Mouse (Mus musculus): ENCODE data around the gene Nuak2.

The Nuak2 gene

DNA sequence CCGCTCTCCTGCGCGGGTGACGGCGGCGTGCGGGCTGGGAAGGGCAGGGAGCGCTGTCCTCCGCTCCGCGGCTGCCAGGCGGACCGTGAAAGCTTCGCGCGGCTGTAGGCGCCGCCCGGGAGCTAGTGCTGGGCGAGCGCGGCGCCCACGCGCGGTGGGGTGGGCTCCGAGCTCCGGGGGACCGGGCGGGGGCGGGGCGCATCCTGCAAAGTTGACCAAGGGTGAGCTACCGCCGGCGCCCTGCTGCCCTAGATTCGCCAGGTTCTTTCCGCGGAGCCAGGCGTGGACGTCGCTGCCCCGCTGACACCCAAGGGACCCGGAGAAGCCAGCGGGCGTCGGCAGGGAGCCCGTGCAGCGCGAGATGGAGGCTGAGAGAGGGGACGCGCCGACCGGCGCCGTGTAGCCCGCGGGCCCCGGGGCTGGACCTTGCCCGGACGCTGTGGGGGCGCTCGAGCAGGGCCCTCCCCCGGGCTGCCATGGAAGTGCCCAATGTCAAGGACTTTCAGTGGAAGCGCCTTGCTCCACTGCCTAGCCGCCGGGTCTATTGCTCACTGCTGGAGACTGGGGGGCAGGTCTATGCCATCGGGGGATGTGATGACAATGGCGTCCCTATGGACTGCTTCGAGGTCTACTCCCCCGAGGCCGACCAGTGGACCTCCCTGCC lies 17.0 kb upstream of the Nuak2 start:
- DNase-seq (ENCODE audit: low spot score) = no peak

- DNase-seq (ENCODE audit: low spot score) = no peak
Measured at GRCm38 (mm10) chr1:132299744-132300143, 16.2 kb upstream of the Nuak2 start.

DNA sequence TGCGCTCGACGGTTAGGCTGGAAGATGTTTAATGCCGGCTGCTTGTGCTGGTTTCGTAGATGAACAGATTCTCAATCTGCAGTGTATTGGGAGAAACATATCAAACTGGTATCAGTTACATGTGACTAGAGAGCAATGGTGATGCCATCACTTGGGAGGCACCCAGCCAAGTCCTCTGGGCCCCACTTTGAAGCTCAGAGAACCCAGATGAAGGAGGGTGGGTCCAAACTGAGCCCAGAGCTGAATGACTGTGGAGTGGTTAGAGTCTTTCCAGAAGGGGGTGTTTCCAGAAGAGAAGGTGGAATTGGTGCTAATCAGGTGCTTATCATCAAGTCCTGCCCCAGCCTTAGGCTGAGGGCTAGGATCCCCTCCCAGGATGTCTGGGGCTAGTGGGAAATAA lies 14.7 kb upstream of the Nuak2 start:
- no peak for DNase-seq (ENCODE audit: low spot score)

GRCm38 (mm10) chr1:132302341-132302866 lies 13.5 kb upstream of the Nuak2 start:
- DNase-seq (ENCODE audit: low spot score) = no peak

- DNase-seq (ENCODE audit: low spot score) = no peak
Measured at GRCm38 (mm10) chr1:132304618-132305214, 11.2 kb upstream of the Nuak2 start.

- no peak for DNase-seq (ENCODE audit: low spot score)
Measured at GRCm38 (mm10) chr1:132306160-132306559, 9.8 kb upstream of the Nuak2 start.

DNA sequence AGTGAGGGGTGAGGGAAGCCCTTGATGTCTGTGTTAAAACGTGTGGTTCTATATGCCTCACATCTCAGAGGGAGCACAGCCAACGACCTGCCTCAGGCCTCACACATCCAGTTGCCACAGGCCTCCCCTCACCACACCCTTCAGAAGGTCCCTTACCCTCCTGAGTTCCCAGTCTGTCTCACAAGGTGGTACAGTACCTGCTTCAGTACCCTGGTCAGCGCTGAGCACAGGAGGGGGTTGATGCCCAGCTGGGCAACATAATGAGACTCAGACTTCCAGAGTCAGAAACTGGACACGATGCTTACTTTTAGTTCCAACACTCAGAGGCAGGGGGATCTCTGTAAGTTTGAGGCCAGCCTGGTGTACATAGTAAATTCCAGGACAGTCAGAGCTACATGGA lies 9.1 kb upstream of the Nuak2 start:
- DNase-seq (ENCODE audit: low spot score) = no peak

GRCm38 (mm10) chr1:132307962-132308361 lies 8.0 kb upstream of the Nuak2 start:
- no peak for DNase-seq (ENCODE audit: low spot score)

- no peak for DNase-seq (ENCODE audit: low spot score)
Measured at GRCm38 (mm10) chr1:132308674-132309073, 7.3 kb upstream of the Nuak2 start.

DNA sequence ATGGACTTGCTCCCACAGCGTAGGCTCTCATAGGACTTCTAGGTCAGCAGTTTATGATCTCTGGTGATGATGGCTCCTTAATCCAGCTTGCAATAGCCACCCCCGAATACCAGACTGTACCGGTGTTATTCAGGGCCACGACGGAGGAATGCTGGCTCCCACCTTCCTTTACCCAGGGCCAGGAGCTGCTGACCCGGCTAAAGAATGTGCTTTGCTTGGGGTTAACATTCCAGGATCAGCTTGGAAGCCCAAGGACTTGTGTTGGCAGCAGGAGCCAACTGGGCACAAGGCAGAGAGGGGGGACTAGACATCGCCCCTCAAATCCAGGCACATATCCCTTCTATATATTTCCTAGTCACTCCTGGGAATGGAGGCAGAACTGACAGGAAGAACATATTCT lies 5.2 kb upstream of the Nuak2 start:
- no peak for DNase-seq (ENCODE audit: low spot score)

GRCm38 (mm10) chr1:132311174-132311859 lies 4.6 kb upstream of the Nuak2 start:
- no peak for DNase-seq (ENCODE audit: low spot score)

DNA sequence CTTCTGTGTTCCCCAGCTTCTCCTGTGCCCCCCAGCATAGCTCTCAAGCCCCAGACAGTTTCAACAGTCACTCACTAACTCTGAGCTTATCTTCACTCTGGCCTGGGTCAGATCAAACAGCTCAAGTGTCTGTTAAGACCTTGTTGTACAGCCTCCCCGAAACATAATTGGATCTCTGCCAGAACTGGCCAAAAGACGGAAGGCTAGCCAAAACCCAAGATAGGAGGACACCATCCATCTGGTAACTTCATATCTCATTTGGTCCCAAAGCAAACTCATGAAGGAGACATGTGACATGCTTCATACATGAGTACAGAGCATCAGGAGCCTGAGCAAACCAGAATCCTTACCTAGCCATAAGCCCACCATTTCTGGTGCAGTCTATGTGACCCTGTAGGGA lies 3.9 kb upstream of the Nuak2 start:
- DNase-seq (ENCODE audit: low spot score) = no peak

GRCm38 (mm10) chr1:132312703-132313102 lies 3.2 kb upstream of the Nuak2 start:
- DNase-seq (ENCODE audit: low spot score) = peak; percentile 52

DNA sequence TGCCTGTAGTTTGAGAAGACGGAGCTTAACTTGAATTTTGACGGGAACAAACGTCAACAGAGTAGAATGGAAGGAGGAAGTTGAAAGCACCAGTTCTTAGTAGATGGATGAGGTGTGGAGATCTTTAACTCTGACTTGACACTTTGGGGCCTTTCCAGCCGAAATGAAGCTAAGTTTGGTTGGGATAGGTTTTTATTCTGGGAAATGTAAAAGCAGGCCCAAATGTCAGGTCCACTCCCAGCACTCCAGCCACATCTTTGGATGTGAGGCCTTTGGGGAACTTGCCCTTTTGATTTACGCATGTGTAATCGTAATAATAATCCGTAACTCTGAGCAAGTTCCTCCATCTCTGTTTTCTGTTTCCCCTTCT lies 684 bp downstream of the Nuak2 start:
- no peak for DNase-seq (ENCODE audit: low spot score)

- DNase-seq (ENCODE audit: low spot score) = peak; percentile 41
Measured at GRCm38 (mm10) chr1:132317413-132317812, 1.5 kb downstream of the Nuak2 start.

GRCm38 (mm10) chr1:132317894-132318863 lies 2.3 kb downstream of the Nuak2 start:
- DNase-seq (ENCODE audit: low spot score) = no peak

- DNase-seq (ENCODE audit: low spot score) = peak; percentile 66
Measured at GRCm38 (mm10) chr1:132319242-132319641, 3.3 kb downstream of the Nuak2 start.

DNA sequence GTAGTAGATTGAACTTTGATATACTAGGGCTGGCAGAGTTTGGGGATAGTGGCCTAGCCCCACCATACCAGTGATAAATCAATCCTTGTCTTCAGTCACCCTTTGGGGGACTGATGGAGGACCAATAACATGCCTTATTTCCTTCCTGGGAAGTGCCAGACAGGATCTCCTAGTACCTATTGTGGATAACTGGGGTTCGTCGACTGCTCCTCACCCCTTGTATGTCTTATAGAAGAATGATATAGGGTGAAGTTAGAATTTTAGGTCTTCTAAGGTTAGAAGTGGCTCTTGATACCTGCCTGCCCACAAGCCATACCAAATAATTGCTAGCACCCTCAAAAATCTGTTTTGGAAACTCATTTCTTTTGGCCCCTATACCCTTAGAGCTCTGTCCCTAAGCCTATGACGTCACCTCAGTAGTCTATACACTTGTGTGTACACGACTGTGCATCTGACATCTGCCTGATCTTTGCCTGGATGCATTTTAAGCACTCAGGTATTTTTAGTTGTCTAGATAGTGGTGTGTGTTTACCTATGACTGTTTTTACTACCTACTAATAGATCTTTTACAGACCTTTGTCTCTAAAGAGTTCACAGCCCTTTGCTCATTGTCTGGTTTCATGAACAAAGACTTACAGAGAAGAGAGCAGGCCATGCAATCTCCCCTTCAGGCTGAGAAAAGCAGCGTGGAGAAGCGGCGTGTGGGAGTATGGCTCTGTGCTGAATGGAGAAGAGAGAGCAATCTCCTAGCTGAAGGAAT lies 6.1 kb downstream of the Nuak2 start:
- no peak for DNase-seq (ENCODE audit: low spot score)

- DNase-seq (ENCODE audit: low spot score) = no peak
Measured at GRCm38 (mm10) chr1:132322711-132323542, 7.0 kb downstream of the Nuak2 start.

GRCm38 (mm10) chr1:132326777-132327176 lies 10.9 kb downstream of the Nuak2 start:
- no peak for DNase-seq (ENCODE audit: low spot score)
